Mouse (Mus musculus) embryonic fibroblast, embryonic 13.5 days (primary cell): ENCODE measurements around the gene Gle1.

Experiments used
- CTCF ChIP-seq: IDR thresholded peaks from 2 replicates; pipeline ENCODE4 v1.5.1; 2011; ENCODE audit warnings: mild to moderate bottlenecking, control low read depth, low read length, moderate library complexity, borderline replicate concordance; ENCODE audit not compliant: insufficient read depth
- POLR2A ChIP-seq: IDR thresholded peaks from 2 replicates; pipeline ENCODE4 v1.6.1; 2011; ENCODE audit warnings: low read depth, mild to moderate bottlenecking, control low read depth, low read length, moderate library complexity

DNA sequence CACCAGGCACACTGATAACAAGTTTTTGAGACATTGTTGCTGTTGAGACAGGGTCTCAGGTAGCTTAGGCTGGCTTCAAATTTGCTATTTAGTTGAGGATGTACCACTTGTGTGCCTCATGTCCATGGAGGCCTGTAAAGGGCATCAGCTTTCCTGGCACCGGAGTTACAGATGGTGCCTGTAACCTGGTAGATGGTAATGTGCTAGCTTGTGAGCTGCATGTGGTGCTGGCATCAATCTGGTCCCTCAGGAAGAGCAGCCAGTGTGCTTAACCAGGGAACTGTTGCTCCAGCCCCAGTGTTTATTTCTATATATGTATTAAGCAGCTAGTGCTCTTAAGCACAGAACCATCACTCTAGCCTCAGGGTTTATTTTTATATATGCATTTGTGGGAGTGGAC is 39.2 kb upstream of the Gle1 start:
- TF ChIP-seq POLR2A (no peak), CTCF (no peak)
